Mouse (Mus musculus) adrenal gland, postnatal 25 days (tissue): ENCODE measurements around the gene Dhfr. TPM values are rescaled to one million over a fixed set of nuclear protein-coding genes. Genes with fewer than 3 reads are reported as not detected.
"Not testable (repeated sequence)": the region's sequence is repeated elsewhere in the genome, so short reads cannot be mapped to it uniquely, and the experiment has no call there.

Source experiments
- DNase-seq: peaks from one replicate; pipeline ENCODE4 v3.0.0; 2021; ENCODE audit warnings: mixed read lengths
- long read RNA-seq: library from polyadenylated mRNA; stranded (forward); transcript quantifications from one replicate; pipeline ENCODE4 v2.0.0, GENCODE M21; 2021
- total RNA-seq: library from RNA; stranded (reverse); gene quantifications from 2 replicates; pipeline ENCODE4 v1.2.3, GENCODE M21; 2021

Gene Dhfr
- 4.3 and 5.4 TPM in 2 replicates for total RNA-seq
- long read RNA-seq, full-length matches to known transcripts = 25 of 27 reads
- long read RNA-seq, partial matches to known transcripts = 0 of 27 reads
- long read RNA-seq, other reads (novel, unspliced or antisense) = 2 of 27 reads

- DNase-seq = peak; percentile 97
Observed at GRCm38 (mm10) chr13:92354456-92355271, at the start of gene Dhfr, which contains the start of gene Msh3. Dhfr (plus strand) TSS chr13:92354726. Msh3 (minus strand) TSS chr13:92355003.

- no peak for DNase-seq
Observed at GRCm38 (mm10) chr13:92305680-92306079, 48.8 kb upstream of the Dhfr start, which contains the start of gene Gm20379. Gm20379 (plus strand) TSS chr13:92305980.

- no peak for DNase-seq
Observed at GRCm38 (mm10) chr13:92314613-92315012, 39.9 kb upstream of the Dhfr start.

- DNase-seq = no peak
Observed at GRCm38 (mm10) chr13:92320770-92321169, 33.8 kb upstream of the Dhfr start.

- DNase-seq = no peak
Observed at GRCm38 (mm10) chr13:92326030-92326429, 28.5 kb upstream of the Dhfr start.

- no peak for DNase-seq
Observed at GRCm38 (mm10) chr13:92328000-92328399, 26.5 kb upstream of the Dhfr start.

- DNase-seq = no peak
Observed at GRCm38 (mm10) chr13:92330621-92331020, 23.9 kb upstream of the Dhfr start.

GRCm38 (mm10) chr13:92332103-92332879 is 22.2 kb upstream of the Dhfr start:
- DNase-seq = no peak

GRCm38 (mm10) chr13:92336857-92337256 is 17.7 kb upstream of the Dhfr start:
- DNase-seq = no peak

- no peak for DNase-seq
Observed at GRCm38 (mm10) chr13:92337773-92338462, 16.6 kb upstream of the Dhfr start.

GRCm38 (mm10) chr13:92339787-92340186 is 14.7 kb upstream of the Dhfr start:
- DNase-seq = no peak

- DNase-seq = no peak
Observed at GRCm38 (mm10) chr13:92344033-92344432, 10.5 kb upstream of the Dhfr start.

GRCm38 (mm10) chr13:92346338-92346737 is 8.2 kb upstream of the Dhfr start:
- no peak for DNase-seq

GRCm38 (mm10) chr13:92351100-92351499 is 3.4 kb upstream of the Dhfr start:
- no peak for DNase-seq

GRCm38 (mm10) chr13:92353956-92354355 is 570 bp upstream of the Dhfr start:
- DNase-seq = no peak

- no peak for DNase-seq
Observed at GRCm38 (mm10) chr13:92355272-92355643, 732 bp downstream of the Dhfr start.

- no peak for DNase-seq
Observed at GRCm38 (mm10) chr13:92356376-92356775, 1.9 kb downstream of the Dhfr start.

GRCm38 (mm10) chr13:92357644-92358043 is 3.1 kb downstream of the Dhfr start:
- no peak for DNase-seq

GRCm38 (mm10) chr13:92361609-92362008 is 7.1 kb downstream of the Dhfr start:
- no peak for DNase-seq

GRCm38 (mm10) chr13:92365312-92365711 is 10.8 kb downstream of the Dhfr start:
- DNase-seq = no peak

- no peak for DNase-seq
Observed at GRCm38 (mm10) chr13:92370811-92371210, 16.3 kb downstream of the Dhfr start.

- DNase-seq = not testable (repeated sequence)
Observed at GRCm38 (mm10) chr13:92371466-92371865, 16.9 kb downstream of the Dhfr start.
